Mouse (Mus musculus) spleen, adult 2 months (tissue): ENCODE data around the gene Aqp2.

Experiments
- CTCF ChIP-seq: fragments of 200-500 bp; IDR thresholded peaks from 2 replicates; pipeline ENCODE4 v1.5.1; 2011; ENCODE audit warnings: mild to moderate bottlenecking, inconsistent platforms; ENCODE audit not compliant: insufficient read depth, insufficient read length, insufficient replicate concordance; ENCODE audit errors: extremely low read depth
- POLR2A ChIP-seq: fragments of 200-500 bp; IDR thresholded peaks from 2 replicates; pipeline ENCODE4 v1.6.1; 2011; ENCODE audit warnings: low read depth, low read length, inconsistent platforms

GRCm38 (mm10) chr15:99592877-99593276 is 14.0 kb downstream of the Aqp2 start:
- TF ChIP-seq POLR2A, result no peak
- no peak for TF ChIP-seq CTCF
